Mouse (Mus musculus) hindbrain, embryonic 12.5 days (tissue): ENCODE data around the gene Bicdl1. TPM values are rescaled to one million over a fixed set of nuclear protein-coding genes. Genes with fewer than 3 reads are reported as not detected.

Experiments used
- ATAC-seq: fragments of 200-750 bp; cut with Nextera tagmentation; 2 replicates; pipeline ENCODE4 v1.8.0; 2017; ENCODE audit warnings: moderate TSS enrichment; ENCODE audit not compliant: low FRiP score
- H3K27ac ChIP-seq: fragments of 300-500 bp; sonication (generic); 2 replicates; pipeline ENCODE4 v1.5.1; 2016; ENCODE audit warnings: mild to moderate bottlenecking
- H3K27me3 ChIP-seq: fragments of 300-500 bp; sonication (generic); 2 replicates; pipeline ENCODE4 v1.6.1; 2016; ENCODE audit warnings: mild to moderate bottlenecking
- H3K36me3 ChIP-seq: fragments of 300-500 bp; sonication (generic); 2 replicates; pipeline ENCODE4 v1.6.1; 2016; ENCODE audit warnings: mild to moderate bottlenecking
- H3K4me1 ChIP-seq: fragments of 300-500 bp; sonication (generic); 2 replicates; pipeline ENCODE4 v1.6.1; 2016
- H3K4me2 ChIP-seq: fragments of 300-500 bp; sonication (generic); replicated peaks from 2 replicates; pipeline ENCODE4 v1.6.1; 2016; ENCODE audit warnings: mild to moderate bottlenecking
- H3K4me3 ChIP-seq: fragments of 300-500 bp; sonication (generic); 2 replicates; pipeline ENCODE4 v1.5.1; 2016; ENCODE audit warnings: mild to moderate bottlenecking
- H3K9ac ChIP-seq: fragments of 300-500 bp; sonication (generic); 2 replicates; pipeline ENCODE4 v1.6.1; 2016; ENCODE audit warnings: mild to moderate bottlenecking, moderate library complexity
- H3K9me3 ChIP-seq: fragments of 300-500 bp; sonication (generic); replicated peaks from 2 replicates; pipeline ENCODE4 v1.6.1; 2016; ENCODE audit warnings: mild to moderate bottlenecking
- WGBS: fragments of 180-500 bp; shearing (Covaris S2); methylation state at CpG from one replicate; pipeline ENCODE4 v1.1.7; 2016; 5-methylcytosine and 5-hydroxymethylcytosine counted together
- polyA plus RNA-seq: library from polyadenylated mRNA; unstranded; fragments of >200 nt; fragmentation: Nextera tagmentation; extraction: Ambion mirVana; gene quantifications from 2 replicates; pipeline ENCODE4 v1.2.1, GENCODE M21; 2016

Gene Bicdl1
- polyA plus RNA-seq, 1 experiment from 2014 or later: 20.8 TPM

DNA sequence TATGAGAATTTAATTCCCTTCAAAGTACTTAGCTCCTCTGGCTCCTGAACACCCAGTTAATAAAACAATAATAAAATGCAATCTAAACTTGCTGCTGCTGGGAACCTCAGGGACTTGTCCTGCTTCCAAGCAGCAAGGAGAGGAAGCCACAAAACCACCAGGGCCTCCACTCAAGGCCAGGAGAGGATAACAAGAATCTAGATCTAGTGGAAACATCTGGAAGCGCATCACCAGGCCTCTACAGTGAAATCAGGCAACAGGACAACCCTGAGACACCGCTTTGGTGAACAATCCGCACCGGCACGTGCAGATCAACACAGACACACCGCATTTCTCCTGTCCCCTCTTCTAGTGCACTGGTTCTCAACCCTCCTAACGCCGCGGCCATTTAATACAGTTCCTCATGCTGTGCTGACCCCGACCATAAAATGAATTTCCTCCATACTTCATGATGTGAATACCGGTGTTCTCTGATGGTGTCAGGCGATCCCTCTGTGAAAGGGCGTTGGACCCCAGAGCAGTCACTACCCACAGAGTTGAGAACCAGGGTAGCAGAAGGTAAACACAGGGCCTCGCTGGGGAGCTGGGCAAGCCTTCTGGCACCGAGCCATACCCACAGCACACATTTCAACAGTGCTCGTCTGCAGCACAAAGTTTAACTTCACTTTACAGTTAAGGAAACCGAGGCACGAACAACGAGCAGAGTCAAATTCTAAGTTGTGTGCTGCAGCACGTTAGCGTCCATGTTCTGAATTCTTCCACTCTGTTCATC lies 9.0 kb downstream of the Bicdl1 start:
- no peak for ATAC-seq
- no peak overlapping the region for H3K4me2 ChIP-seq
- WGBS: 87% methylated on average over 21 of the region's 21 CpGs

DNA sequence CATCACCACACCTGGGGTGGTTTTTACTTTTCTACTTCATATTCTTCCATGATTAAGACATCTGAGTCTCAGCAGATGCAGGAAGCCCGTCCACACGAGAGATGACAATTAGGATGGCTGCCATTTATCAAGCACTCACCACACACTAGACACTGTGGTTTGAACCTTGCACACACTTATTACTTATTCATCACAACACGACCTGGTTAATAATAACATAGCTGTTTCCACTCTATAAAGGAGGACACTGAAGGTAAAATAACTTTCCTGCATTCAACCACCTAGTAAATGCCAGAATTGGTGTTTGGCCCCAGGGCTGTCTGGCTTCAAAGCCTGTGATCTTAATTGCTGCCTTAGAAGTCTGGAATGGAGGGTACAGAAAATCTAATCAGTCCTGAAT lies 10.7 kb downstream of the Bicdl1 start:
- ATAC-seq: no peak
- Histone ChIP-seq H3K4me2 (no peak overlapping the region), H3K9ac (no peak overlapping the region), H3K9me3 (no peaks in the 10 kb centered on the region), H3K27ac (no peak overlapping the region), H3K27me3 (no peaks in the 10 kb centered on the region), H3K36me3 (no peaks in the 10 kb centered on the region), H3K4me3 (no peak overlapping the region), H3K4me1 (no peaks in the 10 kb centered on the region)
- 72% methylated on average over 3 of the region's 3 CpGs for WGBS

More for the DNA sequence above, 9.0 kb downstream of the Bicdl1 start:
- no peak overlapping the region for H3K9ac ChIP-seq
- no peak overlapping the region for H3K4me3 ChIP-seq
- no peaks in the 10 kb centered on the region for H3K9me3 ChIP-seq
- H3K27me3 ChIP-seq: no peaks in the 10 kb centered on the region
- no peaks in the 10 kb centered on the region for H3K36me3 ChIP-seq
- H3K27ac ChIP-seq: no peak overlapping the region
- H3K4me1 ChIP-seq: no peaks in the 10 kb centered on the region

DNA sequence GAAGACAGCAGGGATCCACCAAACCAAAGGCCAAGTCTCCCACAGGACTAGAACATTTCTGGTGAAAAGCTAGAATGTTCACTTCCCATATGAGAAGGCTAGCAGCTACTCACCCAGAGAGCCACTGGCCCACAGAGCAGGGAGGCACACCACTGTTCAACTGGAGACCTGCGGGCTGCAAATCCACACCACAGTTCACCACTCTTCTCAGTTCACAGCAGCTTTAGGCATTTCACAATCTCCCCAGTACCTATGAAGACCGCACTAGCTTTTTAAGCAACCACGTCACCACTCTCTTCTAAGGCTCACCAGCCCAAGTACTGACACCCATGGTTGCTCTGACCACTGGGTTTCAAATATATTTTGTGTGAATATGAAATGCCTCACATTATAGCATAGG lies 13.7 kb downstream of the Bicdl1 start:
- Histone ChIP-seq H3K4me1 (no peaks in the 10 kb centered on the region), H3K4me2 (no peak overlapping the region), H3K9ac (no peak overlapping the region), H3K9me3 (no peaks in the 10 kb centered on the region), H3K36me3 (no peaks in the 10 kb centered on the region), H3K4me3 (no peak overlapping the region), H3K27ac (no peak overlapping the region), H3K27me3 (no peaks in the 10 kb centered on the region)
- no peak for ATAC-seq
- WGBS: 98% methylated on average over 3 of the region's 3 CpGs

DNA sequence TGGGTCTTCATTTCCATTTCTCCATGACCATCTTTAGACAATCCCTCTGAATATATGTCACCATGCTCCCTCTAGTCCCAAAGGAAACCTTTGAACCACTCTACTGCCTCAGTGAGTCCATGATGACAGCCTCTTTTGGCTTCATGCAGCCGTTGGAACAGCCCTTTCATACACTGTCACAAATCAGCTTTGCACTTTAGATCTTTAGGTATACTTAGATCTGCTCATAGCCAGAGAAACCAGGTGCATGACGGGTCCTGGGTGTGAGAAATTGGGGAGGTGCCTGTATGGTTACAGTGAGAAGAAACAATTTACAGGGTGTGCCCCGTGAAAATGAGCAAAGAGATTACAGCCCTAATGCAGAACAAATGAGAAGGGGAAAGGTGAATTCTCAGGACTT lies 14.3 kb downstream of the Bicdl1 start:
- H3K27me3 ChIP-seq: no peaks in the 10 kb centered on the region
- no peaks in the 10 kb centered on the region for H3K36me3 ChIP-seq
- H3K4me2 ChIP-seq: no peak overlapping the region
- H3K4me3 ChIP-seq: no peak overlapping the region
- H3K4me1 ChIP-seq: peaks cover under 1% of the 10 kb centered on the region; the same call in 1 of the 2 replicates
- no peak overlapping the region for H3K9ac ChIP-seq
- WGBS: 86% methylated on average over 3 of the region's 3 CpGs
- H3K9me3 ChIP-seq: no peaks in the 10 kb centered on the region
- no peak overlapping the region for H3K27ac ChIP-seq
- no peak for ATAC-seq

DNA sequence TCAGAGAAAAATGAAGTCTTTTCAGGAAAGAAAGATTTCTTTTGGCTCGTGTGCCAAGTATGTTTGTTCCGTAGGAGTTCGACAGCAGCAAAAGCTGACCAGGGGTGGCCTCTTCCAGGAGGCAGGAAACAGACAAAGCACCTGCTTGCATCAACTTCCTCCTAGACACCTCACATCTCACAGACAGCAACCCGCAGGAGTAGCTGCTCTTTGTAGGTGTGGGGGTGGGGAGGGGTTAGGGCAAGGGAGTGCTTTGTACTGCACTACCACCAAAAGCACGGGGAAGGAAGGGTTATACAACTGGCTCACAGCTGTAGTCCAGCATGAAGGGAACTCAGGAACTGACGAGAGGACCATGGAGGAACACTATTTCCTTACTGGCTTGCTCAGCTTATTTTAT lies 15.0 kb downstream of the Bicdl1 start:
- no peak for ATAC-seq

DNA sequence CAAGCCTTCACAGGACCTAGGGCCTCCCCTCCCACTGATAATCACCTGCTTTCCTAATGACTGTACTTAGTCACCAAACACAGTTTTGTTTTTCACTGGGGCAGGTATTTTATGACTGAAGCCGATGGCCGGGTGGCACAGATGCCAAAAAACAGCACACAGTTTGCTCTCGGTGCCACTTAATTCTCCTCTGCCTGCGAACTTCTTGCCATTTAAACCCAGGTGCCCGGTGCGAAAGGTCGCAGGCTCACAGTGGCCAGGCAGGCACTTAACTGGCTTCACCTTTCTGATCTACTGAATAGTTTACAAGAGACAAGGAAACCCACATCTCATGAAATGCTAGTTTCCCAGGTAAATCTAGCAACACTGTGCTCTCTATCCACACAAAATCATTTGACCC lies 16.7 kb downstream of the Bicdl1 start:
- Histone ChIP-seq H3K9me3 (no peaks in the 10 kb centered on the region), H3K36me3 (no peaks in the 10 kb centered on the region), H3K4me1 (peaks cover 6% of the 10 kb centered on the region), H3K4me3 (no peak overlapping the region), H3K27me3 (no peaks in the 10 kb centered on the region), H3K4me2 (no peak overlapping the region), H3K27ac (no peak overlapping the region), H3K9ac (no peak overlapping the region)
- ATAC-seq: no peak
- WGBS: 87% methylated on average over 7 of the region's 7 CpGs

More for the DNA sequence above, 15.0 kb downstream of the Bicdl1 start:
- Histone ChIP-seq H3K36me3 (no peaks in the 10 kb centered on the region), H3K4me2 (no peak overlapping the region), H3K27me3 (no peaks in the 10 kb centered on the region), H3K4me1 (peaks cover 6% of the 10 kb centered on the region), H3K9me3 (no peaks in the 10 kb centered on the region), H3K4me3 (no peak overlapping the region), H3K9ac (no peak overlapping the region), H3K27ac (no peak overlapping the region)
- WGBS: 81% methylated on average over 6 of the region's 6 CpGs

DNA sequence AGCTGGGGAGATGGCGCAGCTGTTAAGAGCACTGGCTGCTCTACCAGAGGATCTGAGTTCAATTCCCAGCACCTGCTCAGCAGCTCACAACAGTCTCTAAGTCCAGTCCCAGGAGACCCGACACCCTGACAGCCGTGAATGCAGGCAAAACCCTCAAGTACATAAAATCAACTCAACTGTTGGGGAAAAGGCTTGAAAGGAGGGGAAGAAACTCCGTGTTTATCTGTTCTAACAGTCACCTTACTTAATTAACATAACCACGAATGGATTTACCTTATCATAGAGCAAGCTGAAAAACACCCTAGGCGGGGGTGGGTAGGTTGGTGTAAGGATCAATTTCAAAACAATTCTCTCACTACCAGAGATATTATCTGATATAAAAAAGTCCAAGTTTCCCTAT lies 18.9 kb downstream of the Bicdl1 start:
- Histone ChIP-seq H3K9me3 (no peaks in the 10 kb centered on the region), H3K27me3 (no peaks in the 10 kb centered on the region), H3K36me3 (no peaks in the 10 kb centered on the region), H3K4me2 (no peak overlapping the region), H3K27ac (no peak overlapping the region), H3K4me3 (no peak overlapping the region), H3K9ac (no peak overlapping the region), H3K4me1 (peaks cover 6% of the 10 kb centered on the region)
- 75% methylated on average over 6 of the region's 6 CpGs for WGBS
- no peak for ATAC-seq

DNA sequence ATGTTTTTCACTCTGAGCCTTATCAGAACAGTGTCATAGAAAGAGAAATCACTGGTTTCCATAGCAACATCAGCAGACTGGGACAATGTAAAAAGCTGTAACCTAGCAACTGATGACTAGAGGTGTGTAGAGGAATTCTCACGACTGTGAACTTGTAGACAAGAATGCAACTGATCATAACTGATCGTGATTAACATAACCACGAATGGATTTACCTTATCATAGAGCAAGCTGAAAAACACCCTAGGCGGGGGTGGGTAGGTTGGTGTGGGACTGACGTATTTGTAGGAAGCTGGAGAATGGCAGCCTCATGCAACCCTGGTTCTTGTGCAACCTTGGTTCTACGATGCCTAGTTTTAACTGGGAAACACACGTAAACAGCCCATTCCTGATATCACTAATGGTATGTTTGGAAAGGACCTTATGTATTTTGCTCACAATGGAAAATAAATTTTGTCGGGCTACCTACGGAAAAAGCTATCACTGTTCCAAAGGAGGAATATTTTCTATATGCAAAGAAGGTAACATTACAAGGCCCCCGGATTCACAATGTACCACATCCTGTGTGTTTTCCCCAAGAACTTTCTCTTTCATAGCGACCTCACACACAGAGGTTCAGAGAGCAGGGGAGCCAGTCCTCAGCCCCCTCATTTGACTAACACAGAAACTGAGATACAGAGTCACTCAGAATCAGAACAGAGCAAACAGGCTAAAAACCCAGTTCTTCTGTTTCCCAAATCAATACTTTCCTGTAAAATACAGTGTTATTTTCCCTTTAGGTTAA lies 19.6 kb downstream of the Bicdl1 start:
- Histone ChIP-seq H3K27ac (no peak overlapping the region), H3K36me3 (no peaks in the 10 kb centered on the region), H3K4me1 (peaks cover 6% of the 10 kb centered on the region), H3K4me2 (no peak overlapping the region), H3K9me3 (no peaks in the 10 kb centered on the region), H3K9ac (no peak overlapping the region), H3K4me3 (no peak overlapping the region), H3K27me3 (no peaks in the 10 kb centered on the region)
- no peak for ATAC-seq
- 74% methylated on average over 11 of the region's 11 CpGs for WGBS

DNA sequence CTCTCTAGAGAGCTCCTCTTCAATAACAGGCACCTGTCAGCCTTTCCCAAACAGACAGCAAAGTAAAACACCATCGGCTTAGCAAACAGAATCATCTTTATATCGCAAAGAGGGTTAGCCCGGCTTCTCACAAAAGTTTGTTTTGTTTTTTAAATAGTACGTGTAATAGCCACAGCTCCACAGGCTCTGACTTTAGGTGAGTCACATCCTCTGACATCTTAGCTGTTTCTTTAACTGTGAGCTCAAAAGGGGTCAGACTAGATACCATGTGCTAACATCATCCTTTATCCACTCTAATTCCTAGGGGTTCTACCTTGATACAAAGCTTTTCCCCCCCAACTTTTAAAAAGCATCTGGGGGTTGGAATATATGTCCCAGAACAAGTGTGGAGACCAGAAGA lies 21.2 kb downstream of the Bicdl1 start:
- Histone ChIP-seq H3K4me2 (no peak overlapping the region), H3K9me3 (no peaks in the 10 kb centered on the region), H3K4me1 (peaks cover 6% of the 10 kb centered on the region), H3K36me3 (no peaks in the 10 kb centered on the region), H3K4me3 (no peak overlapping the region), H3K27me3 (no peaks in the 10 kb centered on the region), H3K9ac (no peak overlapping the region), H3K27ac (no peak overlapping the region)
- 89% methylated on average over 4 of the region's 4 CpGs for WGBS
- no peak for ATAC-seq

DNA sequence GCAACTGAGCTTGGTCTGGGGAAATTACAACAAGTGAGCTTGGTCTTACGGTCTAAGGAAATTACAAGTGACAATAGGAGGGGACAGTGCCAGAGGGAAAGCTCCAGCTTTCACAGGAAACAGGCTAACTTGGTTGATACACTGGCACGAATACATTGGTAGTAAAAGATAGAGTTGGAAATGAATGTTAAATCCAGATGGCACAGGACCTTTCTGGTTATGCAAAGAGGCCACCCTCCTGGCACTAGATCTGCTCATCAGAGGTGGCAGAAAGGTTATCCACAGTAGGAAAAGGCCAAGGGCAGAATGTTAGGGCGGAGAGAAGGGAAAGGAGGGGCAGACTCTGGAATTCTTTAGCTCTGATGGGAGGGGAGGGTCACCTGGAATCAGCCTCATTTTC lies 22.5 kb downstream of the Bicdl1 start:
- H3K9ac ChIP-seq: no peak overlapping the region
- no peaks in the 10 kb centered on the region for H3K36me3 ChIP-seq
- no peak overlapping the region for H3K27ac ChIP-seq
- no peak overlapping the region for H3K4me2 ChIP-seq
- no peaks in the 10 kb centered on the region for H3K9me3 ChIP-seq
- H3K27me3 ChIP-seq: no peaks in the 10 kb centered on the region
- 68% methylated on average over 3 of the region's 3 CpGs for WGBS
- H3K4me1 ChIP-seq: peaks cover 9% of the 10 kb centered on the region
- ATAC-seq: no peak
- no peak overlapping the region for H3K4me3 ChIP-seq

DNA sequence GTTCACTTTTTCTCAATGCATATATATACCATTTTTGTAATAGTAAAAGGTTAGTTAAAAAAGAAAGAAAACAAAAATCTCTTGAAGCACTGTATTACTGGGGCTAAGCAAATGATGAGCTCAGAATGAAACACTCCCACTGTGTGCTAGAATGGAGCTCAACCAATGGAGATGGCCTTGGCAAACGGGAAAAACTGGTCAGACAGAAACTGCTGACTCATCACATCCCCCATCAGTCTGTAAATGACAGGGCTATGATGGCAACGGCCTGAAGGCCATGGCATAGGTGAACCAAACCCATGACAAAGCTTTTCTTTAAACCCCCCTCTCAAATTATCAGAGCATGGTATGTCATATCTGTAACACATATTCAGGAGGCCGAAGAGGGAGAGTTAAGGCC lies 29.4 kb downstream of the Bicdl1 start:
- Histone ChIP-seq H3K9ac (no peak overlapping the region), H3K4me1 (0 out of 2 replicates have a peak, but pooled peaks cover 3% of the 10 kb centered on the region), H3K4me2 (no peak overlapping the region), H3K27ac (no peak overlapping the region), H3K4me3 (no peak overlapping the region), H3K9me3 (no peaks in the 10 kb centered on the region), H3K27me3 (no peaks in the 10 kb centered on the region), H3K36me3 (no peaks in the 10 kb centered on the region)
- ATAC-seq: no peak
- 58% methylated on average over 3 of the region's 3 CpGs for WGBS

DNA sequence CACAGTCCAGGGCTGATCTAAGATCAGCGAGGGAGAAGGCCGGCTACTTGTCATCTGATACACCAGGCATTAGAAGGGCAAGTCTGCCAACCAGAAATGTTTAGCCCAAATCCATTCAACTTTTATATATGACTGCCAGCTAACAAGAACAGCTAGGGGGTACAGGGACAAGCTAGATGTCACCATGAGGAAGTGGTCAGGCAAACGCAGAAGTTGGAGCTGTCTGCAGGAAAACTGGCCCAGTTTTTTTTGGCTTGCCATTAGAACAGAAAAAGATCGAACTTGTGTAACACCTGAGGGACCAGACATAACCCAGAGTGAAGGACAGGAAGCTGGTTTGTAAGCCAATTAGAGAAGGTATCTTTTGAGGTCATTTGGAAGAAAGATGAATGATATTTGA lies 30.2 kb downstream of the Bicdl1 start:
- H3K4me2 ChIP-seq: no peak overlapping the region
- H3K4me1 ChIP-seq: 0 out of 2 replicates have a peak, but pooled peaks cover 3% of the 10 kb centered on the region
- H3K36me3 ChIP-seq: no peaks in the 10 kb centered on the region
- WGBS: 85% methylated on average over 4 of the region's 4 CpGs
- H3K4me3 ChIP-seq: no peak overlapping the region
- no peaks in the 10 kb centered on the region for H3K27me3 ChIP-seq
- no peak overlapping the region for H3K9ac ChIP-seq
- no peak overlapping the region for H3K27ac ChIP-seq
- H3K9me3 ChIP-seq: no peaks in the 10 kb centered on the region
- no peak for ATAC-seq

DNA sequence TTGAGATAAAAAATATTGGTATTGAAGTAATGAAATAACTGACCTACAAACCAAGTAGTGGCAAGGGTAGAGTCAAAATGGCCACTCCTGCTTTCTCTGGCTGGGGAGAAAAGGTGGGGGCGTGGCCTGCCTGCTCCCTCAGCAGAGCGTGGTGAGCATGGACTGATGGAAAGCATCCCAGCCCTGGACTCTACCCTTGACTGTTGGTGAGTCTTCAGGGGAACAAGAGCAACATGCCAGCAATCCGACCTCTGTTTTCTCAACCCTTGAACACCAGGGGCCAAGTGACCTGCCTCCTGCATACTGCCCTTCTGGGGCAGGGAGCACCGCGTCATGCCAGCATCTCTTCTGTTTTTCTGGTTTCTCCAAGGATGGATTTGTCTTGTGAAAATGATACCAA lies 34.6 kb downstream of the Bicdl1 start:
- no peak overlapping the region for H3K9ac ChIP-seq
- 72% methylated on average over 5 of the region's 5 CpGs for WGBS
- H3K27me3 ChIP-seq: no peaks in the 10 kb centered on the region
- ATAC-seq: no peak
- no peak overlapping the region for H3K27ac ChIP-seq
- H3K4me1 ChIP-seq: peaks cover 19% of the 10 kb centered on the region
- H3K9me3 ChIP-seq: no peaks in the 10 kb centered on the region
- no peak overlapping the region for H3K4me3 ChIP-seq
- no peak overlapping the region for H3K4me2 ChIP-seq
- H3K36me3 ChIP-seq: no peaks in the 10 kb centered on the region
